Mouse (Mus musculus) stomach, embryonic 14.5 days (tissue): ENCODE data around the gene Cox8b. TPM values are rescaled to one million over a fixed set of nuclear protein-coding genes. Genes with fewer than 3 reads are reported as not detected.

Experiments used
- ATAC-seq: fragments of 200-750 bp; cut with Nextera tagmentation; 2 replicates; pipeline ENCODE4 v1.8.0; 2017; ENCODE audit warnings: low read depth, moderate TSS enrichment; ENCODE audit not compliant: insufficient number of reproducible peaks, insufficient read depth, low FRiP score
- H3K27ac ChIP-seq: fragments of 300-500 bp; sonication (generic); 2 replicates; pipeline ENCODE4 v1.5.1; 2014; ENCODE audit warnings: mild to moderate bottlenecking, low read length, moderate library complexity, mixed read lengths
- H3K27me3 ChIP-seq: fragments of 300-500 bp; sonication (generic); 2 replicates; pipeline ENCODE4 v1.6.1; 2014; ENCODE audit warnings: low read length, control low read depth, mixed read lengths; ENCODE audit not compliant: control insufficient read depth, insufficient read depth
- H3K36me3 ChIP-seq: fragments of 300-500 bp; sonication (generic); 2 replicates; pipeline ENCODE4 v1.6.1; 2014; ENCODE audit warnings: mild to moderate bottlenecking, control low read depth, low read length, moderate library complexity, mixed read lengths; ENCODE audit not compliant: control insufficient read depth, insufficient read depth
- H3K4me1 ChIP-seq: fragments of 300-500 bp; sonication (generic); 2 replicates; pipeline ENCODE4 v1.6.1; 2014; ENCODE audit warnings: low read length, control low read depth, mixed read lengths; ENCODE audit not compliant: control insufficient read depth, insufficient read depth
- H3K4me2 ChIP-seq: fragments of 300-500 bp; sonication (generic); replicated peaks from 2 replicates; pipeline ENCODE4 v1.6.1; 2014; ENCODE audit warnings: low read depth, low read length, control low read depth
- H3K4me3 ChIP-seq: fragments of 300-500 bp; sonication (generic); 2 replicates; pipeline ENCODE4 v1.5.1; 2014; ENCODE audit warnings: low read depth, low read length, control low read depth
- H3K9ac ChIP-seq: fragments of 300-500 bp; sonication (generic); replicated peaks from 2 replicates; pipeline ENCODE4 v1.6.1; 2014; ENCODE audit warnings: low read depth, mild to moderate bottlenecking, control low read depth, low read length, moderate library complexity, mixed read lengths
- H3K9me3 ChIP-seq: fragments of 300-500 bp; sonication (generic); 2 replicates; pipeline ENCODE4 v1.6.1; 2016; ENCODE audit warnings: low read depth, low read length, control low read depth; ENCODE audit not compliant: control insufficient read depth
- WGBS: fragments of 180-500 bp; shearing (Covaris S2); extraction: QIAGEN DNeasy Blood & Tissue Kit; methylation state at CpG from one replicate; pipeline ENCODE4 v1.1.7; 2014; 5-methylcytosine and 5-hydroxymethylcytosine counted together
- polyA plus RNA-seq: library from polyadenylated mRNA; unstranded; fragments of >200 nt; fragmentation: Nextera tagmentation; extraction: Ambion mirVana; gene quantifications from 2 replicates; pipeline ENCODE4 v1.2.1, GENCODE M21; 2014

Gene Cox8b
- polyA plus RNA-seq, 1 experiment from 2014 or later, result 0.87 TPM

DNA sequence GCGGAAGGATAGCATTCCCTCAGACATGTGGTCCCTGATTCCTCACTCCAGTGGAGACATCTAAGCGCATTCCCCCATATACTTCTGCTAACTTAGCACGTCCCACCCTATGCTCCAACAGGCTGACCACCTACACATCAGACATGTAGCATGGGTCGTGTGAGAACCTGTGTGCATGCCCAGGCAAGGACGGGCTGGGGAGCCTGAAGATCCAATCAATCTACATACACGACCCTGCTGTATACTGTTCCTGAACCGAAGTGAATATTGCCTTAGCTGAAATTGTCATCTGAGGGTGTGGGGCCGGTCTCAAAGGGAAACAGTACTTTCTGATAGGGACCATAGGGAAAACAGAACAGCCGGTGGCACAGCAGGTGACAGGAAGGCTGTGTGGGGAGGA lies 45.1 kb downstream of the Cox8b start:
- H3K4me1 ChIP-seq, result peaks cover 13% of the 10 kb centered on the region
- peak overlapping the region; percentile 88 for H3K9ac ChIP-seq
- WGBS, result 72% methylated on average over 9 of the region's 9 CpGs

GRCm38 (mm10) chr7:140854483-140854882 lies 45.8 kb downstream of the Cox8b start:
- Histone ChIP-seq H3K4me3 (no peak overlapping the region), H3K27ac (no peak overlapping the region), H3K4me2 (no peak overlapping the region), H3K4me1 (peaks cover 13% of the 10 kb centered on the region), H3K36me3 (peaks cover 36% of the 10 kb centered on the region), H3K27me3 (no peaks in the 10 kb centered on the region), H3K9ac (no peak overlapping the region), H3K9me3 (no peaks in the 10 kb centered on the region)
- ATAC-seq, result no peak
- 91% methylated on average over 18 of the region's 18 CpGs for WGBS

More for the DNA sequence above, 45.1 kb downstream of the Cox8b start:
- Histone ChIP-seq H3K27ac (no peak overlapping the region), H3K27me3 (no peaks in the 10 kb centered on the region), H3K9me3 (no peaks in the 10 kb centered on the region), H3K36me3 (peaks cover 40% of the 10 kb centered on the region), H3K4me3 (peak overlapping the region; percentile 87), H3K4me2 (peak overlapping the region; percentile 99)
- ATAC-seq, result no peak

- Histone ChIP-seq H3K9ac (no peak overlapping the region), H3K27me3 (no peaks in the 10 kb centered on the region), H3K4me3 (no peak overlapping the region), H3K4me1 (peaks cover 12% of the 10 kb centered on the region; the same call in 1 of the 2 replicates), H3K36me3 (peaks cover 25% of the 10 kb centered on the region), H3K9me3 (no peaks in the 10 kb centered on the region), H3K4me2 (no peak overlapping the region), H3K27ac (no peak overlapping the region)
- WGBS, result 80% methylated on average over 9 of the region's 9 CpGs
- ATAC-seq, result no peak
These were observed 46.9 kb downstream of the Cox8b start for GRCm38 (mm10) chr7:140853386-140853785.

DNA sequence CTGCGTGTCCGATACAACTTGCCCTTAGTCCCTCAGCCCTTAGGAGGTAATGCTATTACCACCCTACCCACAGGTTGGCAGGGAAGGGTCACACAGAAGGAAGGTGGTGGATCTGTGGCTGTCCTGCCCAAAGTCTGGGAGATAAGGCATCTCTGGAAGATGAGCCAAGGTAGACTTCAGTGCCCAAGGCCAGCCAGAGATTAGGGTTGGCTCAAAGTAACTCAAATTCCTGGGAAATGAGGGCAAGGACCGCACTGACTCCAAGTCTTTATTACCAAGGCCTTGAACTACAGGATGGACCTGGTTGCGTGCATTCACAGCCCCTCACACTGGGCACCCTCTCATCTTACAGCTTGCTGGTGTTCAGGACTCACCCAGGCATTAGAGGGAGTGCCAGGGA lies 48.3 kb downstream of the Cox8b start:
- Histone ChIP-seq H3K9me3 (no peaks in the 10 kb centered on the region), H3K36me3 (peaks cover 24% of the 10 kb centered on the region), H3K27me3 (no peaks in the 10 kb centered on the region), H3K4me3 (no peak overlapping the region), H3K27ac (no peak overlapping the region), H3K4me1 (peaks cover 5% of the 10 kb centered on the region; the same call in 1 of the 2 replicates), H3K9ac (no peak overlapping the region), H3K4me2 (no peak overlapping the region)
- 95% methylated on average over 4 of the region's 4 CpGs for WGBS
- no peak for ATAC-seq

Other genes starting within 250 kb of the Cox8b start
- gene Olfr539, start 240.5 kb downstream of the Cox8b start, polyA plus RNA-seq, result not detected in 2 replicates
- not detected in 2 replicates for gene Olfr45, start 218.5 kb downstream of the Cox8b start, polyA plus RNA-seq
- not detected in 2 replicates for gene Olfr541, start 203.2 kb downstream of the Cox8b start, polyA plus RNA-seq
- not detected in 2 replicates for gene Cyp2e1, start 136.7 kb downstream of the Cox8b start, polyA plus RNA-seq
- gene Syce1, start 112.6 kb downstream of the Cox8b start, polyA plus RNA-seq, result 0.27 and 0.74 TPM in 2 replicates
- gene Zfp941, start 78.3 kb downstream of the Cox8b start, polyA plus RNA-seq, result 2.7 and 3.0 TPM in 2 replicates
- gene Urah, start 65.4 kb downstream of the Cox8b start, polyA plus RNA-seq, result 14.2 and 18.7 TPM in 2 replicates
- not detected in 2 replicates for gene Scgb1c1, start 54.9 kb downstream of the Cox8b start, polyA plus RNA-seq
- not detected in 2 replicates for gene Odf3, start 52.6 kb downstream of the Cox8b start, polyA plus RNA-seq
- gene Gm45785, start 44.1 kb downstream of the Cox8b start, polyA plus RNA-seq, result not detected in 2 replicates
- gene Ric8a, start 43.5 kb downstream of the Cox8b start, polyA plus RNA-seq, result 65.7 and 72.8 TPM in 2 replicates
- gene Bet1l, start 42.9 kb downstream of the Cox8b start, polyA plus RNA-seq, result 48.7 and 55.3 TPM in 2 replicates
- gene Psmd13, start 18.5 kb downstream of the Cox8b start, polyA plus RNA-seq, result 136 and 146 TPM in 2 replicates
- 21.8 and 23.5 TPM in 2 replicates for gene Sirt3, start 18.1 kb downstream of the Cox8b start, polyA plus RNA-seq
- 1.2 and 2.2 TPM in 2 replicates for gene Nlrp6, start 20.5 kb upstream of the Cox8b start, polyA plus RNA-seq
- 28.7 and 31.0 TPM in 2 replicates for gene Pgghg, start 40.9 kb upstream of the Cox8b start, polyA plus RNA-seq
- 2.0 and 2.6 TPM in 2 replicates for gene Ifitm5, start 49.8 kb upstream of the Cox8b start, polyA plus RNA-seq
- not detected in 2 replicates for gene Gm45717, start 55.5 kb upstream of the Cox8b start, polyA plus RNA-seq
- gene Ifitm2, start 55.5 kb upstream of the Cox8b start, polyA plus RNA-seq, result 1,395 and 1,501 TPM in 2 replicates
- gene Ifitm1, start 66.8 kb upstream of the Cox8b start, polyA plus RNA-seq, result 241 and 289 TPM in 2 replicates
- gene Ifitm3, start 110.3 kb upstream of the Cox8b start, polyA plus RNA-seq, result 347 and 377 TPM in 2 replicates
- gene Ifitm6, start 117.5 kb upstream of the Cox8b start, polyA plus RNA-seq, result 2.6 TPM in 1 of 2 replicates, not detected in the other
- gene Gm17387, start 128.7 kb upstream of the Cox8b start, polyA plus RNA-seq, result not detected in 2 replicates
- 8.6 and 10.3 TPM in 2 replicates for gene B4galnt4, start 160.7 kb upstream of the Cox8b start, polyA plus RNA-seq
- gene Pkp3, start 177.8 kb upstream of the Cox8b start, polyA plus RNA-seq, result 20.2 and 21.1 TPM in 2 replicates
- gene Sigirr, start 200.1 kb upstream of the Cox8b start, polyA plus RNA-seq, result 7.1 and 7.4 TPM in 2 replicates
- gene Ano9, start 217.4 kb upstream of the Cox8b start, polyA plus RNA-seq, result 11.9 and 12.2 TPM in 2 replicates
- 65.1 and 67.3 TPM in 2 replicates for gene Ptdss2, start 221.9 kb upstream of the Cox8b start, polyA plus RNA-seq